Mouse (Mus musculus): ENCODE data around the gene Stc2. TPM values are rescaled to one million over a fixed set of nuclear protein-coding genes. Genes with fewer than 3 reads are reported as not detected.

Gene Stc2
- polyA plus RNA-seq, 1 experiment, result 2.1 TPM

GRCm38 (mm10) chr11:31396638-31397417 lies 27.0 kb upstream of the Stc2 start:
- no peak overlapping the region for H3K27ac ChIP-seq (ENCODE audit: control insufficient read depth, insufficient read depth, low read length)
- TF ChIP-seq POLR2A (IDR thresholded peaks at IDR 0.05; ENCODE audit: control insufficient read depth, extremely low read depth, insufficient read depth, low read length, poor library complexity), result no peak
- no peak for TF ChIP-seq CTCF (IDR thresholded peaks at IDR 0.05; ENCODE audit: borderline replicate concordance, control insufficient read depth, extremely low read depth, insufficient read depth, low read length, poor library complexity)
- H3K4me1 ChIP-seq (replicated peaks; ENCODE audit: control insufficient read depth, insufficient read depth, low read length), result no peaks in the 10 kb centered on the region
- 87% methylated on average over 6 of the region's 6 CpGs for WGBS
- H3K36me3 ChIP-seq (ENCODE audit: control insufficient read depth, insufficient read depth, low read length), result no peaks in the 10 kb centered on the region
- no peak overlapping the region for H3K4me3 ChIP-seq (ENCODE audit: control insufficient read depth, insufficient read depth, low read length)
- no peaks in the 10 kb centered on the region for H3K27me3 ChIP-seq (ENCODE audit: control insufficient read depth, insufficient read depth, low read length)
- DNase-seq, result no peak

- Histone ChIP-seq H3K27me3 (ENCODE audit: control insufficient read depth, insufficient read depth, low read length) (no peaks in the 10 kb centered on the region), H3K4me1 (replicated peaks; ENCODE audit: control insufficient read depth, insufficient read depth, low read length) (no peaks in the 10 kb centered on the region), H3K27ac (ENCODE audit: control insufficient read depth, insufficient read depth, low read length) (no peak overlapping the region), H3K36me3 (ENCODE audit: control insufficient read depth, insufficient read depth, low read length) (no peaks in the 10 kb centered on the region), H3K4me3 (ENCODE audit: control insufficient read depth, insufficient read depth, low read length) (no peak overlapping the region)
- no peak for DNase-seq
- no peak for TF ChIP-seq POLR2A (IDR thresholded peaks at IDR 0.05; ENCODE audit: control insufficient read depth, extremely low read depth, insufficient read depth, low read length, poor library complexity)
- TF ChIP-seq CTCF (IDR thresholded peaks at IDR 0.05; ENCODE audit: borderline replicate concordance, control insufficient read depth, extremely low read depth, insufficient read depth, low read length, poor library complexity), result no peak
- 62% methylated on average over 6 of the region's 6 CpGs for WGBS
These were observed 24.2 kb upstream of the Stc2 start for GRCm38 (mm10) chr11:31394026-31394425.

- H3K27me3 ChIP-seq (ENCODE audit: control insufficient read depth, insufficient read depth, low read length), result no peaks in the 10 kb centered on the region
- WGBS, result 86% methylated on average over 5 of the region's 5 CpGs
- no peaks in the 10 kb centered on the region for H3K36me3 ChIP-seq (ENCODE audit: control insufficient read depth, insufficient read depth, low read length)
- DNase-seq, result no peak
- H3K27ac ChIP-seq (ENCODE audit: control insufficient read depth, insufficient read depth, low read length), result no peak overlapping the region
- H3K4me1 ChIP-seq (replicated peaks; ENCODE audit: control insufficient read depth, insufficient read depth, low read length), result no peaks in the 10 kb centered on the region
- no peak for TF ChIP-seq CTCF (IDR thresholded peaks at IDR 0.05; ENCODE audit: borderline replicate concordance, control insufficient read depth, extremely low read depth, insufficient read depth, low read length, poor library complexity)
- no peak for TF ChIP-seq POLR2A (IDR thresholded peaks at IDR 0.05; ENCODE audit: control insufficient read depth, extremely low read depth, insufficient read depth, low read length, poor library complexity)
- no peak overlapping the region for H3K4me3 ChIP-seq (ENCODE audit: control insufficient read depth, insufficient read depth, low read length)
These were observed 22.5 kb upstream of the Stc2 start for GRCm38 (mm10) chr11:31392340-31392739.

- no peaks in the 10 kb centered on the region for H3K4me1 ChIP-seq (replicated peaks; ENCODE audit: control insufficient read depth, insufficient read depth, low read length)
- H3K27me3 ChIP-seq (ENCODE audit: control insufficient read depth, insufficient read depth, low read length), result no peaks in the 10 kb centered on the region
- no peak overlapping the region for H3K4me3 ChIP-seq (ENCODE audit: control insufficient read depth, insufficient read depth, low read length)
- TF ChIP-seq CTCF (IDR thresholded peaks at IDR 0.05; ENCODE audit: borderline replicate concordance, control insufficient read depth, extremely low read depth, insufficient read depth, low read length, poor library complexity) (no peak), POLR2A (IDR thresholded peaks at IDR 0.05; ENCODE audit: control insufficient read depth, extremely low read depth, insufficient read depth, low read length, poor library complexity) (no peak)
- H3K36me3 ChIP-seq (ENCODE audit: control insufficient read depth, insufficient read depth, low read length), result no peaks in the 10 kb centered on the region
- WGBS, result 90% methylated on average over 4 of the region's 4 CpGs
- no peak for DNase-seq
- no peak overlapping the region for H3K27ac ChIP-seq (ENCODE audit: control insufficient read depth, insufficient read depth, low read length)
These were observed 19.0 kb upstream of the Stc2 start for GRCm38 (mm10) chr11:31388890-31389289.

GRCm38 (mm10) chr11:31387526-31387925 lies 17.7 kb upstream of the Stc2 start:
- Histone ChIP-seq H3K4me1 (replicated peaks; ENCODE audit: control insufficient read depth, insufficient read depth, low read length) (no peaks in the 10 kb centered on the region), H3K27me3 (ENCODE audit: control insufficient read depth, insufficient read depth, low read length) (no peaks in the 10 kb centered on the region), H3K4me3 (ENCODE audit: control insufficient read depth, insufficient read depth, low read length) (no peak overlapping the region), H3K36me3 (ENCODE audit: control insufficient read depth, insufficient read depth, low read length) (no peaks in the 10 kb centered on the region), H3K27ac (ENCODE audit: control insufficient read depth, insufficient read depth, low read length) (no peak overlapping the region)
- TF ChIP-seq CTCF (IDR thresholded peaks at IDR 0.05; ENCODE audit: borderline replicate concordance, control insufficient read depth, extremely low read depth, insufficient read depth, low read length, poor library complexity) (no peak), POLR2A (IDR thresholded peaks at IDR 0.05; ENCODE audit: control insufficient read depth, extremely low read depth, insufficient read depth, low read length, poor library complexity) (no peak)
- DNase-seq, result no peak
- 91% methylated on average over 5 of the region's 5 CpGs for whole genome bisulfite sequencing

GRCm38 (mm10) chr11:31386571-31386970 lies 16.7 kb upstream of the Stc2 start:
- no peaks in the 10 kb centered on the region for H3K36me3 ChIP-seq (ENCODE audit: control insufficient read depth, insufficient read depth, low read length)
- no peaks in the 10 kb centered on the region for H3K4me1 ChIP-seq (replicated peaks; ENCODE audit: control insufficient read depth, insufficient read depth, low read length)
- DNase-seq, result no peak
- WGBS, result 18% methylated on average over 3 of the region's 3 CpGs
- H3K27ac ChIP-seq (ENCODE audit: control insufficient read depth, insufficient read depth, low read length), result no peak overlapping the region
- no peak overlapping the region for H3K4me3 ChIP-seq (ENCODE audit: control insufficient read depth, insufficient read depth, low read length)
- no peak for TF ChIP-seq POLR2A (IDR thresholded peaks at IDR 0.05; ENCODE audit: control insufficient read depth, extremely low read depth, insufficient read depth, low read length, poor library complexity)
- H3K27me3 ChIP-seq (ENCODE audit: control insufficient read depth, insufficient read depth, low read length), result no peaks in the 10 kb centered on the region

GRCm38 (mm10) chr11:31383968-31384367 lies 14.1 kb upstream of the Stc2 start:
- no peaks in the 10 kb centered on the region for H3K36me3 ChIP-seq (ENCODE audit: control insufficient read depth, insufficient read depth, low read length)
- 89% methylated on average over 2 of the region's 2 CpGs for WGBS
- no peaks in the 10 kb centered on the region for H3K4me1 ChIP-seq (replicated peaks; ENCODE audit: control insufficient read depth, insufficient read depth, low read length)
- H3K4me3 ChIP-seq (ENCODE audit: control insufficient read depth, insufficient read depth, low read length), result no peak overlapping the region
- no peak overlapping the region for H3K27ac ChIP-seq (ENCODE audit: control insufficient read depth, insufficient read depth, low read length)
- no peak for DNase-seq
- no peak for TF ChIP-seq CTCF (IDR thresholded peaks at IDR 0.05; ENCODE audit: borderline replicate concordance, control insufficient read depth, extremely low read depth, insufficient read depth, low read length, poor library complexity)
- TF ChIP-seq POLR2A (IDR thresholded peaks at IDR 0.05; ENCODE audit: control insufficient read depth, extremely low read depth, insufficient read depth, low read length, poor library complexity), result no peak
- H3K27me3 ChIP-seq (ENCODE audit: control insufficient read depth, insufficient read depth, low read length), result no peaks in the 10 kb centered on the region

Measured in thymus, adult 2 months (tissue).